Mouse (Mus musculus) cerebellum, adult 11-12 months (tissue): ENCODE results near the gene Sipa1l3.

ENCODE experiments used
- DNase-seq: peaks from one replicate; pipeline ENCODE4 v3.0.0; 2022

Gene Sipa1l3

DNA sequence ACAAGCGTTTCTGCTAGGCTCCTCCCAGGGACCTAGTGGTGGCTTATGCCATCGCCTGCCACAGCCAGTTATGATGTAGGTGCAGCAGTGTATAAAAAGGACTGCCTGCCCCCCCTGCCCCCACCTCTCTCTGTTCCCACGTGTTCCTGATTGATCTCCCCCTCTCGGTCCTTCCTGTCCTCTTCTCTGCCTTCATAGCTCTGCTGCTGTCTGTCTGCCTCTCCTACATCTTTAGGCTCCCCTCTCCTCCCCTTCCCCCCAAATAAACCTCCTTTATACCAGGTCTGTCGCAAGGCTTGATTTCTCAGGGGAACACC is 150.5 kb downstream of the Sipa1l3 start:
- no peak for DNase-seq

DNA sequence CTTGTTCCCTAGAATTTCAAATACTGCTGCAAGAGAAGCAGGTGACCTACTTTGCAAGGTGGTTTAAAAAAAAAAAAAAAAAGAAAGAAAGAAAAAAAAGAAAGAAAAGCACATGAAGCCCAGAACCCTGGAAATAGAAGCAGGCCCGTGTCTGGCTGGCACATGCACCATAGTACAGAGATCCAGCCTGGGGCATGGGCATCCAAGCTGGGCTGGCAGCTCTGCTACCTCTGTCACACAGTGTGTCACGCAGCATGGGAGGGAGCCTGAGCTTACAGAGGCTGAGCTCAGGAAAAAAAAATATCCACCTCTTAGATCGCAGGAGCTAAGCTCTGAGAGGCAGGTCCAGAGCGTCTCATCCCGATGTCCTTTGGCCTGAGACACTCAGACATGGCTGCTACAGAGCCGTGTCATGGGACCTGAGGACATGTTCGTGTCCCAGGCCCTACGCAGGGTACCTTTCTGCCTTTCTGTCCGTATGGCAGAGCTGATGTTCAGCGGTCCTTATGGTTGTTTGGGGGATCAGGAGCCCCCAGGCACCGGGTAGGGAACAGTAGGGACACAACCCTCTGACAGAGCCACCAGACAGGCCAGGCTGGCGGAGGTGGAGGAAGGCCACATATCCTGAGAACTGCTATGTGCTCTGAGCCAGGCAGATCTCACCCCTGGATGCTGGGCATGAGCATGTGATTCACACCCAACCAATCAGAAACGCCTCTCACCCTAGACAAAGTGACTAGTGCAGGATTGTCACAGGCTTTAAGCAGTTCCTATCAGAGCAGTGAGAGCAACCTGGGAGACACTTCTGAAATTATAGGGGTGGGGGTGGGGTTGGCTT is 151.1 kb downstream of the Sipa1l3 start:
- peak; percentile 64 for DNase-seq

GRCm38 (mm10) chr7:29364052-29364451 is 154.4 kb downstream of the Sipa1l3 start:
- DNase-seq, result peak; percentile 72

GRCm38 (mm10) chr7:29361497-29361896 is 156.9 kb downstream of the Sipa1l3 start:
- no peak for DNase-seq

- DNase-seq, result no peak
These were observed 163.0 kb downstream of the Sipa1l3 start for GRCm38 (mm10) chr7:29355406-29355805.

GRCm38 (mm10) chr7:29354161-29354560 is 164.3 kb downstream of the Sipa1l3 start:
- peak; percentile 41 for DNase-seq

GRCm38 (mm10) chr7:29352246-29352645 is 166.2 kb downstream of the Sipa1l3 start:
- peak; percentile 40 for DNase-seq

- no peak for DNase-seq
These were observed 168.0 kb downstream of the Sipa1l3 start for GRCm38 (mm10) chr7:29350489-29350888.

- no peak for DNase-seq
These were observed 172.2 kb downstream of the Sipa1l3 start for GRCm38 (mm10) chr7:29346212-29346611.

DNA sequence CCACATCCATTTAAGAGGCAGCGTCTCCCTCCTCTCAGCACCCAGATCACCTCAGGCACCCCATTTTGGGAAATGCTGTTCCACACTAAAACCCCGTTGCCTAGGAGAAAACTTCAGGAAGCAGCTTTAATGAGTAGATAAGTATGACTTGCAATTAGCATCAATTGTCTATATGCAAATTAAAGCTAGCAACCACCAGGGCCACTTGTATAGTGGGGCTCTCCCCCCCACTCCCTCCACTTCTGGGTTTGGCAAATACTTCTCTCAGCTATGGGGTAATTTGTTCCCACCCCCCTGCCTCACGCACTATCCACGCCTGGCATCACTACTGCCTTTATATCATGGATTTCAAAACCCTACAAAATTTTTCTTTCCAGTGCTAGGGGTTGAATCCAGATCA is 172.9 kb downstream of the Sipa1l3 start:
- DNase-seq, result no peak

- DNase-seq, result peak; percentile 58
These were observed 174.7 kb downstream of the Sipa1l3 start for GRCm38 (mm10) chr7:29343746-29344145.

GRCm38 (mm10) chr7:29342489-29343092 is 175.8 kb downstream of the Sipa1l3 start:
- DNase-seq, result peak; percentile 65

GRCm38 (mm10) chr7:29341722-29342121 is 176.7 kb downstream of the Sipa1l3 start:
- no peak for DNase-seq

DNA sequence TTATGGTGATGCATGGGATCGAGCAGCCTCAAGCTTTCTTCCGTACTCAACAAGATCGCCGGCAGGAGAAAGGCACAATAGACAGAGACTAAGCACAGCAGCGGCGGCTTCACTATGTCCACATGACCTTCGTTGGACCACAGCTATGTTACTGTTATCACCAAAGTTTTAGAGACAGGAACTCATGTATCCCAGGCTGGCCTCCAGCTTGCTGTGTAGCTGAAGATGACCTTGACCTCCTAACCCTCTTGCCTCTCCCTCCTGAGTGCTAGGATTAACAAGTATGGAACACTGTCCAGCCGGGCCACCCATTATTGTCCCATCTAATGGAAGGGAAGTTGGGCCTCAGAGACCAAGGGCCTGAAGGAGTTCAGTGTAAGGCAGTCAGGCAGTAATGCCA is 177.6 kb downstream of the Sipa1l3 start:
- no peak for DNase-seq

- no peak for DNase-seq
These were observed 178.2 kb downstream of the Sipa1l3 start for GRCm38 (mm10) chr7:29340247-29340646.

DNA sequence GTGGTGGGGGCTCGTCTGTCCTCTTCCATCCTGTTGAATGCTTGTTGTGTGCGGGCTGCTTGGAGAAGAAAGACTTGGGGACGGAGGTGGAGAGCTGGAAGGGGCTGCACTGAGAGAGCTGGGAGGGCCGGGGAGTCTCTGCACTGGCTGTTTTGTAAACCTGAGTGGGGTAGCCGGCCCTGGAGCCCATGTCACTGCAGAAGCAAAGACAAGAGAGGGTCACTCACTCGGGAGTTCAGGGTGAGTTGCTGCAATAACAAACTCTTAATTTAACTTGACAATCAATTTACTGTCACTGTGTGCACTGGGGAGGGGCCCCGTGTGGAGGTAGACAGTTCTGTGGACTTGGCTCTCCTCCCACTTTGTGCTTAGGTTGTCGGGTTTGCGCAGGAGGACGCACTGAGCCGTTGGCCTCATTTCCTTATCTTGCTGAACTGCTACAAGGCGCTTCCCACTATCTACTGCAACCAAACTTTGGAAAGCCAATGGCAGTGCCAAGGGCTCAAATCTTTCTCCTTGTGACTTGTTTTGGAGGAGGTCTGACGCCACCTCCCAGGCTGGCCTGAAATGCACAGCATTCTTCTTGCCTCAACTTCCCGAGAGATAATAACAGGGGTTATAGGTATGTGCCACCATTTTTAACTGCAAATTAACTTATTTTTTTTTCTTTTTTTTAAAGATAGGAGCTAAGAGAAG is 179.3 kb downstream of the Sipa1l3 start:
- DNase-seq, result no peak

GRCm38 (mm10) chr7:29338351-29338919 is 180.0 kb downstream of the Sipa1l3 start:
- no peak for DNase-seq

DNA sequence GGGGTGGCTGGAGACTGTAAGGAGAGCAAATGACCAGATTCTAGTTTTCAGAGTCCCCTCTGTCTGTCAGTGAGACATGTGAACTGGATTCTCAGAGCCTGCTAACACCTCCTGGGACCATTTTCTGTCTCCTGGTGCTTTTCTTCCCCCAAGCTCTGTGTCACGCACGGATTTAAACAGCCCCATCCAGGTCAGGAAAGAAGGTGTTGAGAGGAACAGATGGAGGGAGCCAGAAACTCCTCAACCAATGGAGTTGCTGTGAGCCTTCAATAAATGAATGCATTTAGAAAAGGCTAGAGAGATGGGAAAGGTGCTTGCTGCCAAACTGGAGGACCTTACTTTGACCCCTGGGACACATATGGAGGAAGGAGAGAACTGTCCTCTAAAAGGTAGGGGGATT is 180.7 kb downstream of the Sipa1l3 start:
- DNase-seq, result no peak

- no peak for DNase-seq
These were observed 181.6 kb downstream of the Sipa1l3 start for GRCm38 (mm10) chr7:29336795-29337319.

GRCm38 (mm10) chr7:29335841-29336671 is 182.4 kb downstream of the Sipa1l3 start:
- DNase-seq, result no peak

DNA sequence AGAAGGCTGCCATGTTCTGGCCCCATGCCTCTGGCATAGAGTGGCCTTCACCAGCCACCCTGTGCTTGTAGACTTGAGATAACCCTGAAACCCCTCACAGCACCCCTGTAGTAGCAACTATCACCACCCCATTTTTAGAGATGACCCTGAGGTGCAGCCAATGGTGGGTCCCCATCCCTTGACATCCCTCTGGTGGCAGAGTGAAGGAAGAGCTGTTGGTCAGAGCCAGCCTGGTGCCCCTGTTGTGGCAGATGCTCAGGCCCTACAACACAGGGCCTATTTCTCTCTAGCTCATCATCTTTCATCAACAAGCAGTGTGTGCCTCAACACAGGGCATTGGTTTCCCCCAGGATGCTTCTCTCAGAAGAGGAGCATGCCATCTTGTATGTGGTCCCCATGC is 183.2 kb downstream of the Sipa1l3 start:
- DNase-seq, result no peak

DNA sequence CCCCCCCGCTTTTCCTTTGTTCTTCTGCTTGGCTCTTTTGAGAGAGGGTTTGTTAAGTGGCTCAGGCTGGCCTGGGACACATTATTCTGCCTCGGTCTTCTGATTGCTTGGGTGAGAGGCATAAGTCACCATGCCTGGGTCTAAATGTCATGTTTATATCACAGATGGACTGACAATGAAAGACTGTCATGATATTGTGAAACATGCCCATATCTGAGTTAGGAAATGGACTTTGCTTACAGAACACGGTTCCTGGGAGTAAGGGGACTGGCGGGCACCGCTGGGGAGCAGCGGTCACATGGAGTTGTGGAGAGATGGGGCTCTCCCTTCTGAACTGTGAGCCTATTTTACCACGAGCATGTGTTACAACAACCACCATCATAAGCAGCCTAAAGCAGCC is 184.3 kb downstream of the Sipa1l3 start:
- no peak for DNase-seq
